8 mouse cellular contexts compared by ENCODE assay signal in genomic region chr9:108692226-108693041, GRCm38 (mm10). TPM values are rescaled to one million over a fixed set of nuclear protein-coding genes. Genes with fewer than 3 reads are reported as not detected.
DNase-seq lines count a peak whose midpoint lies in the region; ATAC-seq and TF ChIP-seq lines count a peak whose summit lies in the region.

No protein-coding gene starts in this region.

- under 1% methylated on average over 90 of the region's 92 CpGs for WGBS in forebrain, embryonic 16.5 days
- WGBS in lung, embryonic 15.5 days, result under 1% methylated on average over 81 of the region's 92 CpGs
- under 1% methylated on average over 92 of the region's 92 CpGs for WGBS in olfactory bulb, adult 2 months

- TF ChIP-seq POLR2A in olfactory bulb, adult 2 months (IDR thresholded peaks at IDR 0.05; ENCODE audit: insufficient read depth, low read depth, low read length), result no peak; the same call in 1 of the 2 replicates

- in situ Hi-C loops in ES-E14 (cut with MboI; ENCODE audit: low sequenced_read_pairs in 2 of 2, unreplicated experiment in 2 of 2), result no loop called here

- DNase-seq in ES-E14 (ENCODE audit: low read depth, low spot score), result no peak
- peak; percentile 70 to 71 for DNase-seq in cerebellum, adult 18-20 months
- peak; percentile 27 for DNase-seq in heart, postnatal 25 days (ENCODE audit: low spot score)
- DNase-seq in layer of hippocampus, adult 8-10 months (ENCODE audit: low spot score in 2 of 2), result peak; percentile 49 to 64
- peak; percentile 15 for DNase-seq in thymus, adult 18-20 months

- intact Hi-C loops in heart, postnatal 25 days (cut with DNase I), result no loop called here

- H3K4me3 ChIP-seq in ES-E14 (ENCODE audit: insufficient read depth in 1 of 2, low read depth in 1 of 2, low read length in 2 of 2, poor library complexity in 1 of 2, severe bottlenecking in 1 of 2), result peak overlapping the region; percentile 74 to 79
- H3K4me3 ChIP-seq in forebrain, embryonic 16.5 days (replicated peaks; ENCODE audit: low read length), result peak overlapping the region; percentile 87
- H3K4me3 ChIP-seq in lung, embryonic 15.5 days, result peak overlapping the region; percentile 82
- H3K4me3 ChIP-seq in olfactory bulb, adult 2 months (ENCODE audit: insufficient read depth, low read depth, low read length), result peak overlapping the region; percentile 90

- H3K9ac ChIP-seq in ES-E14 (ENCODE audit: insufficient read depth, low read depth, low read length, poor library complexity, severe bottlenecking), result peak overlapping the region; percentile 78
- peak overlapping the region; percentile 87 for H3K9ac ChIP-seq in forebrain, embryonic 16.5 days (replicated peaks; ENCODE audit: low read depth, low read length)
- peak overlapping the region; percentile 87 for H3K9ac ChIP-seq in lung, embryonic 15.5 days

- no peak for TF ChIP-seq CTCF in olfactory bulb, adult 2 months (IDR thresholded peaks at IDR 0.05; ENCODE audit: insufficient read depth, low read depth, low read length)

- H3K36me3 ChIP-seq in ES-E14 (ENCODE audit: control insufficient read depth, insufficient read depth, low read length, poor library complexity, severe bottlenecking), result no peaks in the 10 kb centered on the region
- no peaks in the 10 kb centered on the region for H3K36me3 ChIP-seq in forebrain, embryonic 16.5 days (ENCODE audit: control insufficient read depth, insufficient read depth)
- H3K36me3 ChIP-seq in lung, embryonic 15.5 days, result no peaks in the 10 kb centered on the region

- no peaks in the 10 kb centered on the region for H3K9me3 ChIP-seq in ES-E14 (ENCODE audit: control insufficient read depth, insufficient read depth, low read depth, low read length)
- H3K9me3 ChIP-seq in forebrain, embryonic 16.5 days (ENCODE audit: control insufficient read depth, low read length), result no peaks in the 10 kb centered on the region
- no peaks in the 10 kb centered on the region for H3K9me3 ChIP-seq in lung, embryonic 15.5 days

- H3K27me3 ChIP-seq in forebrain, embryonic 16.5 days (replicated peaks; ENCODE audit: control insufficient read depth, insufficient read depth, low read length), result no peaks in the 10 kb centered on the region
- H3K27me3 ChIP-seq in lung, embryonic 15.5 days, result no peaks in the 10 kb centered on the region

- H3K4me1 ChIP-seq in ES-E14 (ENCODE audit: control insufficient read depth in 2 of 2, insufficient read depth in 2 of 2, low read length in 2 of 2, poor library complexity in 1 of 2), result peaks cover 0 to 3% of the 10 kb centered on the region in 2 experiments; a peak in 2 of 4 replicates
- H3K4me1 ChIP-seq in forebrain, embryonic 16.5 days (replicated peaks; ENCODE audit: control insufficient read depth, insufficient read depth, low read length), result peaks cover 23% of the 10 kb centered on the region
- peaks cover 30% of the 10 kb centered on the region for H3K4me1 ChIP-seq in lung, embryonic 15.5 days
- H3K4me1 ChIP-seq in olfactory bulb, adult 2 months (ENCODE audit: control insufficient read depth, insufficient read depth, low read length), result 0 out of 2 replicates have a peak, but pooled peaks cover 2% of the 10 kb centered on the region

- H3K4me2 ChIP-seq in forebrain, embryonic 16.5 days (ENCODE audit: low read length), result peak overlapping the region; percentile 67
- peak overlapping the region; percentile 93 for H3K4me2 ChIP-seq in lung, embryonic 15.5 days

- ATAC-seq in forebrain, embryonic 16.5 days, result peak; percentile 69
- ATAC-seq in lung, embryonic 15.5 days (ENCODE audit: borderline replicate concordance, extremely low read depth, low FRiP score, low TSS enrichment), result peak; percentile 37; the same call in 1 of the 2 replicates

- H3K27ac ChIP-seq in ES-E14 (ENCODE audit: insufficient read depth, low read depth, low read length, poor library complexity, severe bottlenecking), result no peak overlapping the region
- peak overlapping the region; percentile 60 for H3K27ac ChIP-seq in forebrain, embryonic 16.5 days (ENCODE audit: low read length)
- H3K27ac ChIP-seq in lung, embryonic 15.5 days, result peak overlapping the region; percentile 61
- no peak overlapping the region for H3K27ac ChIP-seq in olfactory bulb, adult 2 months (ENCODE audit: insufficient read depth, low read depth, low read length)

TF ChIP-seq in ES-E14, 5 proteins besides CTCF, POLR2A, EP300 and RAD21:
- TF ChIP-seq HCFC1 (IDR thresholded peaks at IDR 0.05; ENCODE audit: borderline replicate concordance, insufficient read depth, low read length), result peak; percentile 38; the same call in 1 of the 2 replicates
- no peak for TF ChIP-seq ZNF384 (IDR thresholded peaks at IDR 0.05; ENCODE audit: low read depth, low read length)
- TF ChIP-seq ZC3H11A (IDR thresholded peaks at IDR 0.05; ENCODE audit: borderline replicate concordance, low read depth, low read length), result no peak

RNA-seq across cellular contexts. Expression of gene Prkar2a, which starts 3.3 kb away (rescaled TPM):
- 12.0 and 18.2 TPM in 2 replicates for total RNA-seq in ES-E14 (2012; rRNA removed)
- 37.6 and 41.3 TPM in 2 replicates for polyA plus RNA-seq in forebrain, embryonic 16.5 days (2015; fragmentation: Nextera tagmentation; extraction: Ambion mirVana)
- 10 to 100 TPM; 80.3 to 81.8 TPM for total RNA-seq in heart, postnatal 25 days (2021)
- total RNA-seq in layer of hippocampus, adult 8-10 months (2022), result 10 to 100 TPM; 41.1 to 58.2 (median 50.9) TPM
- polyA plus RNA-seq in lung, embryonic 15.5 days (2015; fragmentation: Nextera tagmentation; extraction: Ambion mirVana), result 23.6 and 24.5 TPM in 2 replicates
- not detected in 2 replicates for polyA plus RNA-seq in olfactory bulb, adult 2 months (2012; ENCODE audit: insufficient read depth, insufficient read length, low replicate concordance, missing spikeins)

RNA-seq across cellular contexts. Expression of gene Slc25a20, which starts 30.5 kb away (rescaled TPM):
- total RNA-seq in ES-E14 (2012; rRNA removed), result 42.0 and 59.4 TPM in 2 replicates
- 46.3 and 47.8 TPM in 2 replicates for polyA plus RNA-seq in forebrain, embryonic 16.5 days (2015; fragmentation: Nextera tagmentation; extraction: Ambion mirVana)
- 100 to 1,000 TPM; 192 to 211 TPM for total RNA-seq in heart, postnatal 25 days (2021)
- 10 to 100 TPM; 14.3 to 17.4 (median 16.6) TPM for total RNA-seq in layer of hippocampus, adult 8-10 months (2022)
- polyA plus RNA-seq in lung, embryonic 15.5 days (2015; fragmentation: Nextera tagmentation; extraction: Ambion mirVana), result 45.0 and 46.0 TPM in 2 replicates
- polyA plus RNA-seq in olfactory bulb, adult 2 months (2012; ENCODE audit: insufficient read depth, insufficient read length, low replicate concordance, missing spikeins), result not detected in 2 replicates

RNA-seq across cellular contexts. Expression of gene Arih2, which starts 43.2 kb away (rescaled TPM):
- total RNA-seq in ES-E14 (2012; rRNA removed), result 98.7 and 128 TPM in 2 replicates
- 59.9 and 61.8 TPM in 2 replicates for polyA plus RNA-seq in forebrain, embryonic 16.5 days (2015; fragmentation: Nextera tagmentation; extraction: Ambion mirVana)
- 10 to 100 TPM; 41.3 to 42.2 TPM for total RNA-seq in heart, postnatal 25 days (2021)
- 10 to 100 TPM; 49.4 to 60.4 (median 54.9) TPM for total RNA-seq in layer of hippocampus, adult 8-10 months (2022)
- 44.8 and 46.6 TPM in 2 replicates for polyA plus RNA-seq in lung, embryonic 15.5 days (2015; fragmentation: Nextera tagmentation; extraction: Ambion mirVana)
- polyA plus RNA-seq in olfactory bulb, adult 2 months (2012; ENCODE audit: insufficient read depth, insufficient read length, low replicate concordance, missing spikeins), result not detected in 2 replicates

Comparison
In these comparisons a context has a peak if more than half of its experiments do, and no peak if none do; other contexts are left out.
1. H3K27ac ChIP-seq: peak in forebrain, embryonic 16.5 days (single experiment) and lung, embryonic 15.5 days (single experiment); none in ES-E14 (single experiment) and olfactory bulb, adult 2 months (single experiment).
2. Peak in every context shown above with its lines, with median percentiles within 50 percentile points of each other: H3K4me3 ChIP-seq and H3K9ac ChIP-seq.